Mouse (Mus musculus) B cell, adult 2 months (primary cell): Measurements from ENCODE around the gene Cmtm5.
"Not testable (repeated sequence)": the region's sequence is repeated elsewhere in the genome, so short reads cannot be mapped to it uniquely, and the experiment has no call there.

Source experiments
- DNase-seq, 2 experiments: peaks; one replicate each; pipeline ENCODE4 v3.0.0; 2022

The Cmtm5 gene

GRCm38 (mm10) chr14:54936831-54937160, 735 bp downstream of the Cmtm5 start:
- DNase-seq = no peak

- DNase-seq = no peak
Measured at GRCm38 (mm10) chr14:54937361-54938182, 1.5 kb downstream of the Cmtm5 start.

GRCm38 (mm10) chr14:54938431-54939219, 2.6 kb downstream of the Cmtm5 start:
- no peak for DNase-seq

- peak; percentile 80 for DNase-seq
Measured at GRCm38 (mm10) chr14:54939434-54940175, 3.5 kb downstream of the Cmtm5 start.

- no peak for DNase-seq
Measured at GRCm38 (mm10) chr14:54940176-54940530, 4.1 kb downstream of the Cmtm5 start.

- no peak for DNase-seq
Measured at GRCm38 (mm10) chr14:54941024-54941978, 5.2 kb downstream of the Cmtm5 start.

- no peak for DNase-seq
Measured at GRCm38 (mm10) chr14:54942479-54942878, 6.4 kb downstream of the Cmtm5 start.

GRCm38 (mm10) chr14:54943971-54944370, 7.9 kb downstream of the Cmtm5 start:
- DNase-seq = no peak

- DNase-seq = no peak
Measured at GRCm38 (mm10) chr14:54944939-54945338, 8.9 kb downstream of the Cmtm5 start.

GRCm38 (mm10) chr14:54945975-54946704, 10.1 kb downstream of the Cmtm5 start:
- no peak for DNase-seq

- not testable (repeated sequence) for DNase-seq
Measured at GRCm38 (mm10) chr14:54947008-54947407, 10.9 kb downstream of the Cmtm5 start.

GRCm38 (mm10) chr14:54948781-54949180, 12.7 kb downstream of the Cmtm5 start:
- no peak for DNase-seq

GRCm38 (mm10) chr14:54950493-54950892, 14.4 kb downstream of the Cmtm5 start:
- no peak for DNase-seq

- DNase-seq = no peak
Measured at GRCm38 (mm10) chr14:54951587-54951986, 15.5 kb downstream of the Cmtm5 start.

GRCm38 (mm10) chr14:54953664-54954206, 17.7 kb downstream of the Cmtm5 start:
- no peak for DNase-seq

- DNase-seq = no peak
Measured at GRCm38 (mm10) chr14:54954474-54954873, 18.4 kb downstream of the Cmtm5 start.

GRCm38 (mm10) chr14:54955481-54955880, 19.4 kb downstream of the Cmtm5 start:
- no peak for DNase-seq

- no peak for DNase-seq
Measured at GRCm38 (mm10) chr14:54956533-54956932, 20.5 kb downstream of the Cmtm5 start.

GRCm38 (mm10) chr14:54958503-54958902, 22.4 kb downstream of the Cmtm5 start:
- no peak for DNase-seq

GRCm38 (mm10) chr14:54959197-54959596, 23.1 kb downstream of the Cmtm5 start:
- DNase-seq = no peak
